Mouse (Mus musculus) bone marrow, adult 2 months (tissue): ENCODE data around the gene Celsr1. TPM values are rescaled to one million over a fixed set of nuclear protein-coding genes. Genes with fewer than 3 reads are reported as not detected.

ENCODE experiments used
- H3K27ac ChIP-seq: fragments of 200-500 bp; 2 replicates; pipeline ENCODE4 v1.5.1; 2012; ENCODE audit warnings: low read depth, mild to moderate bottlenecking, control low read depth, inconsistent platforms, low read length; ENCODE audit not compliant: control insufficient read depth, poor library complexity, insufficient read depth
- H3K4me1 ChIP-seq: fragments of 200-500 bp; 2 replicates; pipeline ENCODE4 v1.6.1; 2011; ENCODE audit warnings: low read length; ENCODE audit not compliant: control insufficient read depth, insufficient read depth
- H3K4me3 ChIP-seq: fragments of 200-500 bp; replicated peaks from 2 replicates; pipeline ENCODE3; 2011; ENCODE audit warnings: mild to moderate bottlenecking, low read depth, low read length, control low read depth; ENCODE audit not compliant: control insufficient read depth
- CTCF ChIP-seq: fragments of 200-500 bp; IDR thresholded peaks from 2 replicates; pipeline ENCODE4 v1.5.1; 2011; ENCODE audit warnings: low read length, control low read depth; ENCODE audit not compliant: control insufficient read depth, insufficient read depth
- POLR2A ChIP-seq: fragments of 200-500 bp; IDR thresholded peaks from 2 replicates; pipeline ENCODE4 v1.6.1; 2011; ENCODE audit warnings: low read depth, mild to moderate bottlenecking, control low read depth, low read length, borderline replicate concordance; ENCODE audit not compliant: control insufficient read depth
- whole genome bisulfite sequencing: fragments of 180-500 bp; shearing (Covaris S2); methylation state at CpG from one replicate; pipeline ENCODE4 v1.1.7; 2018; 5-methylcytosine and 5-hydroxymethylcytosine counted together
- polyA plus RNA-seq: library from polyadenylated mRNA; stranded (reverse); fragments of >200 nt; gene quantifications from 2 replicates; pipeline ENCODE4 v1.2.4, GENCODE M21; 2011; ENCODE audit warnings: low replicate concordance; ENCODE audit not compliant: missing spikeins, insufficient read depth, insufficient read length

Gene Celsr1
- polyA plus RNA-seq: 1.3 and 4.2 TPM in 2 replicates

GRCm38 (mm10) chr15:86033191-86033841, at the start of gene Celsr1:
Celsr1 (minus strand) TSS chr15:86033777.
- WGBS: 1% methylated on average over 80 of the region's 80 CpGs

GRCm38 (mm10) chr15:86083261-86083741, 49.7 kb upstream of the Celsr1 start:
- WGBS: 10% methylated on average over 6 of the region's 6 CpGs
- H3K4me1 ChIP-seq: peaks cover 2% of the 10 kb centered on the region; the same call in 1 of the 2 replicates
- TF ChIP-seq POLR2A (no peak), CTCF (no peak)

More at GRCm38 (mm10) chr15:86033191-86033841, at the start of gene Celsr1:
- peak within 1 kb of the TSS; percentile 30 for H3K4me3 ChIP-seq
- no peak for TF ChIP-seq CTCF
- no peak for TF ChIP-seq POLR2A
- peak within 1 kb of the TSS; percentile 24; the same call in 1 of the 2 replicates for H3K27ac ChIP-seq
- H3K4me1 ChIP-seq: no peaks in the 10 kb centered on the region

GRCm38 (mm10) chr15:86082551-86082961, 49.0 kb upstream of the Celsr1 start:
- 83% methylated on average over 11 of the region's 11 CpGs for WGBS
- H3K27ac ChIP-seq: no peak overlapping the region
- no peaks in the 10 kb centered on the region; the same call in 1 of the 2 replicates for H3K4me1 ChIP-seq
- H3K4me3 ChIP-seq: no peak overlapping the region
- TF ChIP-seq CTCF: no peak
- no peak for TF ChIP-seq POLR2A

More at GRCm38 (mm10) chr15:86083261-86083741, 49.7 kb upstream of the Celsr1 start:
- no peak overlapping the region for H3K27ac ChIP-seq
- no peak overlapping the region for H3K4me3 ChIP-seq

GRCm38 (mm10) chr15:86081654-86082053, 48.1 kb upstream of the Celsr1 start:
- 93% methylated on average over 12 of the region's 12 CpGs for WGBS
- TF ChIP-seq POLR2A (no peak), CTCF (no peak)
- no peak overlapping the region for H3K4me3 ChIP-seq
- H3K27ac ChIP-seq: no peak overlapping the region
- no peaks in the 10 kb centered on the region; the same call in 1 of the 2 replicates for H3K4me1 ChIP-seq

- WGBS: 93% methylated on average over 1 of the region's 1 CpGs
- no peak for TF ChIP-seq CTCF
- TF ChIP-seq POLR2A: no peak
- H3K4me1 ChIP-seq: no peaks in the 10 kb centered on the region; the same call in 1 of the 2 replicates
These were observed 46.8 kb upstream of the Celsr1 start for GRCm38 (mm10) chr15:86080408-86080807.

GRCm38 (mm10) chr15:86079876-86080275, 46.3 kb upstream of the Celsr1 start:
- no peaks in the 10 kb centered on the region; the same call in 1 of the 2 replicates for H3K4me1 ChIP-seq
- no peak overlapping the region for H3K27ac ChIP-seq
- no peak for TF ChIP-seq CTCF
- no peak for TF ChIP-seq POLR2A
- 67% methylated on average over 4 of the region's 4 CpGs for WGBS
- no peak overlapping the region for H3K4me3 ChIP-seq

More at GRCm38 (mm10) chr15:86080408-86080807, 46.8 kb upstream of the Celsr1 start:
- no peak overlapping the region for H3K27ac ChIP-seq
- no peak overlapping the region for H3K4me3 ChIP-seq

GRCm38 (mm10) chr15:86079467-86079866, 45.9 kb upstream of the Celsr1 start:
- H3K4me1 ChIP-seq: no peaks in the 10 kb centered on the region; the same call in 1 of the 2 replicates
- WGBS: 64% methylated on average over 5 of the region's 5 CpGs

GRCm38 (mm10) chr15:86078481-86079216, 45.1 kb upstream of the Celsr1 start:
- TF ChIP-seq POLR2A (no peak), CTCF (no peak)
- Histone ChIP-seq H3K27ac (no peak overlapping the region), H3K4me1 (no peaks in the 10 kb centered on the region; the same call in 1 of the 2 replicates), H3K4me3 (no peak overlapping the region)
- WGBS: 66% methylated on average over 18 of the region's 18 CpGs

More at GRCm38 (mm10) chr15:86079467-86079866, 45.9 kb upstream of the Celsr1 start:
- Histone ChIP-seq H3K27ac (peak overlapping the region; percentile 4; the same call in 1 of the 2 replicates), H3K4me3 (no peak overlapping the region)
- TF ChIP-seq CTCF: no peak
- TF ChIP-seq POLR2A: no peak
